Mouse (Mus musculus) B cell, adult (primary cell): ENCODE results near the gene Zfp109. TPM values are rescaled to one million over a fixed set of nuclear protein-coding genes. Genes with fewer than 3 reads are reported as not detected.

Experiments
- total RNA-seq: library from RNA; stranded (reverse); gene quantifications from 4 replicates; pipeline ENCODE4 v1.2.4, GENCODE M21; 2023; ENCODE audit not compliant: inconsistent age

The Zfp109 gene
- 1.3 to 2.2 TPM (median 1.7 TPM) in 4 replicates for total RNA-seq

GRCm38 (mm10) chr7:24237040-24237791 is at the start of gene Zfp109:
Gene Zfp109 (minus strand): TSS chr7:24237560.

GRCm38 (mm10) chr7:24270288-24270672 is 32.9 kb upstream of the Zfp109 start, which contains the start of gene Zfp93:
Gene Zfp93 (plus strand): TSS chr7:24270420.

GRCm38 (mm10) chr7:24254633-24255474 is 17.5 kb upstream of the Zfp109 start, which contains the start of gene Zfp108:
Gene Zfp108 (plus strand): TSS chr7:24254794.

GRCm38 (mm10) chr7:24211343-24211742 is 26.0 kb downstream of the Zfp109 start, which contains the start of gene Zfp111:
Gene Zfp111 (minus strand): TSS chr7:24211443.

Other genes with a start within 250 kb of the Zfp109 start
- gene V1rd19, start 235.9 kb downstream of the Zfp109 start, total RNA-seq = not detected in 4 replicates
- not detected in 4 replicates for gene Vmn1r183, start 184.3 kb downstream of the Zfp109 start, total RNA-seq
- gene Zfp180, start 155.6 kb downstream of the Zfp109 start, total RNA-seq = 23.1 to 32.4 TPM (median 27.2 TPM) in 4 replicates
- 3.1 to 3.9 TPM (median 3.5 TPM) in 4 replicates for gene Zfp112, start 125.2 kb downstream of the Zfp109 start, total RNA-seq
- gene Zfp235, start 103.4 kb downstream of the Zfp109 start, total RNA-seq = 5.8 to 8.7 TPM (median 6.4 TPM) in 4 replicates
- gene Zfp114, start 62.5 kb downstream of the Zfp109 start, total RNA-seq = 0.16 TPM in 1 of 4 replicates, not detected in the others
- 0.09 TPM in 1 of 4 replicates, not detected in the others for gene Zfp111, start 26.1 kb downstream of the Zfp109 start, total RNA-seq
- 0.22 to 0.27 TPM in 2 of 4 replicates, not detected in the others for gene Zfp108, start 17.2 kb upstream of the Zfp109 start, total RNA-seq
- gene Zfp93, start 32.9 kb upstream of the Zfp109 start, total RNA-seq = 0.18 to 1.6 TPM in 2 of 4 replicates, not detected in the others
- 5.2 to 10.8 TPM (median 7.3 TPM) in 4 replicates for gene Zfp61, start 63.7 kb upstream of the Zfp109 start, total RNA-seq
- 7.5 to 10.9 TPM (median 9.4 TPM) in 4 replicates for gene Zfp94, start 79.1 kb upstream of the Zfp109 start, total RNA-seq
- gene Tescl, start 96.4 kb upstream of the Zfp109 start, total RNA-seq = not detected in 4 replicates
- gene Lypd5, start 111.6 kb upstream of the Zfp109 start, total RNA-seq = not detected in 4 replicates
- 3.6 to 6.1 TPM (median 4.8 TPM) in 4 replicates for gene Kcnn4, start 132.7 kb upstream of the Zfp109 start, total RNA-seq
- gene Smg9, start 162.1 kb upstream of the Zfp109 start, total RNA-seq = 69.8 to 79.7 TPM (median 77.4 TPM) in 4 replicates
- 5.0 to 7.5 TPM (median 6.1 TPM) in 4 replicates for gene Irgc1, start 214.7 kb upstream of the Zfp109 start, total RNA-seq
- gene Plaur, start 224.9 kb upstream of the Zfp109 start, total RNA-seq = 535 to 734 TPM (median 595 TPM) in 4 replicates
- gene Cadm4, start 244.5 kb upstream of the Zfp109 start, total RNA-seq = 0.78 to 3.1 TPM (median 1.9 TPM) in 4 replicates